Mouse (Mus musculus): Measurements from ENCODE around the gene Ube2l6. TPM values are rescaled to one million over a fixed set of nuclear protein-coding genes. Genes with fewer than 3 reads are reported as not detected.
A peak's percentile ranks its signal among the peaks of the same experiment; 100 is the strongest.

Ube2l6 gene
- total and polyA plus RNA-seq, 3 experiments = 2.0 to 8.5 (median 4.1) TPM

- TF ChIP-seq RCOR1 (conservative IDR thresholded peaks at IDR 0.05; ENCODE audit: low read depth, low read length) = no peak
- peak; percentile 78 for TF ChIP-seq POLR2A (IDR thresholded peaks at IDR 0.05; ENCODE audit: low read depth, low read length)
- TF ChIP-seq MAZ (IDR thresholded peaks at IDR 0.05; ENCODE audit: low read depth, low read length) = no peak
- TF ChIP-seq USF1 (IDR thresholded peaks at IDR 0.05; ENCODE audit: low read depth, low read length) = peak; percentile 54
- peak; percentile 71 for TF ChIP-seq MEF2A (IDR thresholded peaks at IDR 0.05; ENCODE audit: borderline replicate concordance, low read depth, low read length)
- TF ChIP-seq ETS1 (conservative IDR thresholded peaks at IDR 0.05; ENCODE audit: low read depth, low read length) = peak; percentile 65
- no peak for TF ChIP-seq RAD21 (IDR thresholded peaks at IDR 0.05; ENCODE audit: low read depth, low read length)
- peak; percentile 88 for TF ChIP-seq TBP (conservative IDR thresholded peaks at IDR 0.05; ENCODE audit: low read depth, low read length)
- TF ChIP-seq MYC (IDR thresholded peaks at IDR 0.05; ENCODE audit: low read depth, low read length) = peak; percentile 99
- peak; percentile 73 for TF ChIP-seq BHLHE40 (IDR thresholded peaks at IDR 0.05; ENCODE audit: low read depth, low read length)
- TF ChIP-seq ZKSCAN1 (IDR thresholded peaks at IDR 0.05; ENCODE audit: borderline replicate concordance, low read depth, low read length) = no peak
Observed at GRCm38 (mm10) chr2:84826488-84827282, 28.1 kb downstream of the Ube2l6 start, which contains the start of gene Timm10 (continued).

GRCm38 (mm10) chr2:84827283-84827920 lies 28.8 kb downstream of the Ube2l6 start:
- peak; percentile 48 for DNase-seq (ENCODE audit: extremely low read depth)
- peak overlapping the region; percentile 76 for H3K9ac ChIP-seq (ENCODE audit: insufficient read depth, low read depth)
- peaks cover 8 to 29% of the 10 kb centered on the region in 2 experiments for H3K36me3 ChIP-seq (replicated peaks in 1 of 2; ENCODE audit: control insufficient read depth in 1 of 2, insufficient read depth in 1 of 2, low read length in 1 of 2)
- no peaks in the 10 kb centered on the region for H3K9me3 ChIP-seq (replicated peaks; ENCODE audit: low read length)
- peaks cover 7 to 26% of the 10 kb centered on the region in 2 experiments for H3K4me1 ChIP-seq (ENCODE audit: control insufficient read depth in 1 of 2, insufficient read depth in 2 of 2)
- H3K4me3 ChIP-seq (replicated peaks in 1 of 3; ENCODE audit: low read depth in 2 of 3, low read length in 2 of 3, poor library complexity in 1 of 3) = peak overlapping the region; percentile 75 to 99 (median 98)
- peaks cover 22% of the 10 kb centered on the region for H3K27me3 ChIP-seq (replicated peaks)
- TF ChIP-seq RAD21 (IDR thresholded peaks at IDR 0.05; ENCODE audit: low read depth, low read length) = no peak
- peak; percentile 13; the same call in 1 of the 2 replicates for TF ChIP-seq POLR2A (IDR thresholded peaks at IDR 0.05; ENCODE audit: low read depth, low read length)
- TF ChIP-seq TBP (conservative IDR thresholded peaks at IDR 0.05; ENCODE audit: low read depth, low read length) = no peak
- no peak for TF ChIP-seq ZC3H11A (IDR thresholded peaks at IDR 0.05; ENCODE audit: low read depth, low read length)
- TF ChIP-seq CHD2 (IDR thresholded peaks at IDR 0.05; ENCODE audit: low read length) = no peak
- no peak for TF ChIP-seq BHLHE40 (IDR thresholded peaks at IDR 0.05; ENCODE audit: low read depth, low read length)
- TF ChIP-seq NELFE (IDR thresholded peaks at IDR 0.05; ENCODE audit: low read depth, low read length) = no peak
- no peak for TF ChIP-seq IRF4 (IDR thresholded peaks at IDR 0.05; ENCODE audit: low read depth, low read length)
- H3K27ac ChIP-seq (ENCODE audit: insufficient read depth, low read depth) = no peak overlapping the region
- in situ Hi-C loops (cut with MboI; ENCODE audit: low pct_ligation_motif_present, low pct_unique_long_range_greater_than_20kb, low sequenced_read_pairs) = loop anchor here (5.0 to 10.0 kb wide), 2 partner anchors 35 to 197 kb away; no protein-coding TSS in a partner anchor
- H3K79me2 ChIP-seq (replicated peaks; ENCODE audit: control insufficient read depth, extremely low read depth, insufficient read depth, poor library complexity, severe bottlenecking) = peaks cover 16% of the 10 kb centered on the region
- H3K4me2 ChIP-seq (ENCODE audit: insufficient read depth, low read depth, poor library complexity, severe bottlenecking) = peak overlapping the region; percentile 73; the same call in 1 of the 2 replicates
- dilution Hi-C loops (cut with MboI; ENCODE audit: extremely low pct_ligation_motif_present, extremely low pct_unique_long_range_greater_than_20kb, low sequenced_read_pairs) = no loop called here

Measured in CH12.LX (cell line).